Mouse (Mus musculus) embryonic facial prominence, embryonic 11.5 days (tissue): ENCODE results near the gene Timm50. TPM values are rescaled to one million over a fixed set of nuclear protein-coding genes. Genes with fewer than 3 reads are reported as not detected.

Experiments used
- ATAC-seq: fragments of 200-750 bp; cut with Nextera tagmentation; replicated peaks from 2 replicates; pipeline ENCODE4 v1.8.0; 2017; ENCODE audit warnings: low read depth; ENCODE audit not compliant: insufficient number of reproducible peaks, low FRiP score, low TSS enrichment
- DNase-seq: peaks from one replicate; pipeline ENCODE4 v3.0.0-alpha.2; 2015; ENCODE audit warnings: low spot score
- H3K27ac ChIP-seq: fragments of 300-500 bp; sonication (generic); replicated peaks from 2 replicates; pipeline ENCODE4 v1.5.1; 2014; ENCODE audit warnings: mild to moderate bottlenecking, low read depth, low read length, control low read depth
- H3K27me3 ChIP-seq: fragments of 300-500 bp; sonication (generic); 2 replicates; pipeline ENCODE4 v1.6.1; 2014; ENCODE audit warnings: mild to moderate bottlenecking, low read length, moderate library complexity, mixed read lengths; ENCODE audit not compliant: control insufficient read depth, insufficient read depth
- H3K36me3 ChIP-seq: fragments of 300-500 bp; sonication (generic); replicated peaks from 2 replicates; pipeline ENCODE4 v1.6.1; 2014; ENCODE audit warnings: low read depth, mild to moderate bottlenecking, low read length, moderate library complexity, mixed read lengths; ENCODE audit not compliant: control insufficient read depth, insufficient read depth
- H3K4me1 ChIP-seq: fragments of 300-500 bp; sonication (generic); 2 replicates; pipeline ENCODE4 v1.6.1; 2014; ENCODE audit warnings: low read length, mixed read lengths; ENCODE audit not compliant: control insufficient read depth, insufficient read depth
- H3K4me2 ChIP-seq: fragments of 300-500 bp; sonication (generic); 2 replicates; pipeline ENCODE4 v1.6.1; 2014; ENCODE audit warnings: low read depth, mild to moderate bottlenecking, control low read depth, low read length, moderate library complexity
- H3K4me3 ChIP-seq: fragments of 300-500 bp; sonication (generic); 2 replicates; pipeline ENCODE4 v1.5.1; 2014; ENCODE audit warnings: low read depth, low read length, control low read depth
- H3K9ac ChIP-seq: fragments of 300-500 bp; sonication (generic); replicated peaks from 2 replicates; pipeline ENCODE4 v1.6.1; 2014; ENCODE audit warnings: mild to moderate bottlenecking, control low read depth, low read length
- H3K9me3 ChIP-seq: fragments of 300-500 bp; sonication (generic); replicated peaks from 2 replicates; pipeline ENCODE4 v1.6.1; 2016; ENCODE audit warnings: mild to moderate bottlenecking, low read length, inconsistent platforms, mixed read lengths; ENCODE audit not compliant: control insufficient read depth
- WGBS: fragments of 180-500 bp; shearing (Covaris S2); extraction: QIAGEN DNeasy Blood & Tissue Kit; methylation state at CpG from one replicate; pipeline ENCODE4 v1.1.7; 2014; 5-methylcytosine and 5-hydroxymethylcytosine counted together
- polyA plus RNA-seq: library from polyadenylated mRNA; unstranded; fragments of >200 nt; fragmentation: Nextera tagmentation; extraction: Ambion mirVana; gene quantifications from 2 replicates; pipeline ENCODE4 v1.2.1, GENCODE M21; 2014

Gene Timm50
- polyA plus RNA-seq, 1 experiment from 2014 or later = 172 TPM

DNA sequence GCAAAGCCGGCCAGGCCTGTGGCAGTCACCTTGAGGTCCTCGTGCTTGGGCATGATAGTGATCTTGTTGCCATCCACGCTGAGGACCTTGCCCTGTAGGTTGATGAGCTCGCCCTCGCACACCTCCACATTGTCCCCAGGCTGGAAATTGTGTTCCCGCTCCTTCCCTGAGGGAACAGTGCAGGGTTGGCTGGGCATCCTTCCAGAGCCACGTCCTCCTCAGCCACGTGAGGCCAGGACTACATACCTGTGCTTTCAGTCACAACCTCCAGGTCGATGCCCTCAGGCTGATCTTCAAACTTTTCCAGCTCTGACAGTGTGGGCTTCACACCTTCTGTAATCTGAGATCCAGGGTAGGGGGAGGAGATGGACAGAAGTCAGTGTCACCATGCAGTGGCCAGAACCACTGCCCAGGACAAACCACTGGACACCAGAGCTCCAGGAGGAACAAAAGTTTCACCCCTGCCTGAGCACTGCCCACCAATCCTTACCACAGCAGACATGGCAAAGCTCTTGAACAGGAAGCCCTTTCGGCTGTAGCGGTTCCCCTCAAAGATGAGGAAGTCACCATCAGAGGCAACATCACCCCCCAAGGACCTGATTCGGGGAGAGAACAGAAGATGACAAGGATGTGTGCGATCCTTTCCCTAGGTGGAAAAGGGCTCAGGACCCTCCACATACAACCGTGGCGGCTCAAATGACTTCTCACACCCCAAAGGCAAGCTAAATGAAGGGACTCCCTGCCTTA is 10.3 kb upstream of the Timm50 start:
- Histone ChIP-seq H3K27me3 (no peaks in the 10 kb centered on the region), H3K4me3 (no peak overlapping the region), H3K27ac (no peak overlapping the region), H3K4me1 (no peaks in the 10 kb centered on the region), H3K36me3 (peaks cover 45% of the 10 kb centered on the region), H3K9me3 (no peaks in the 10 kb centered on the region), H3K9ac (no peak overlapping the region), H3K4me2 (no peak overlapping the region)
- WGBS = 94% methylated on average over 15 of the region's 15 CpGs
- no peak for DNase-seq
- ATAC-seq = no peak

DNA sequence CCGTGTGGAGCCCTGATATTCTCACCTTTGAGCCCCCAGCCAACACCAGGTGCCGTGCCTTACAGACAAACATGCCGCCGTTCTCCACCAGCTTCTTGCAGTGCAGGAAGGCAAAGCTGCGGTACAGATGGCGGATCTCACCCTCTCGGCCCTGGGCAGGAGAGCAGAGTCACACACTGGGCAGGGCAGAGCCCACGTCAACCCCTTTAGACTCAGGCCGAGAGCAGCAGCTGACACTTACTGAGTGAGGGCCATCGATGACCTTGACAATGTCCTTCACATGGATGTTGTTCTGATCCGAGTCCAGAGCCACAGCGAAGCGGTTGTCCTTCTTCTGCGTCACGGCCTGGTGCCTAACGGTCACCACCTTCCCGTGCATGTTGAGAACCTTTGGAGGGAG is 6.8 kb upstream of the Timm50 start:
- Histone ChIP-seq H3K27ac (no peak overlapping the region), H3K27me3 (no peaks in the 10 kb centered on the region), H3K9me3 (no peaks in the 10 kb centered on the region), H3K36me3 (peaks cover 51% of the 10 kb centered on the region), H3K4me2 (no peak overlapping the region), H3K4me1 (no peaks in the 10 kb centered on the region), H3K9ac (no peak overlapping the region), H3K4me3 (no peak overlapping the region)
- WGBS = 95% methylated on average over 17 of the region's 17 CpGs
- no peak for DNase-seq
- no peak for ATAC-seq

DNA sequence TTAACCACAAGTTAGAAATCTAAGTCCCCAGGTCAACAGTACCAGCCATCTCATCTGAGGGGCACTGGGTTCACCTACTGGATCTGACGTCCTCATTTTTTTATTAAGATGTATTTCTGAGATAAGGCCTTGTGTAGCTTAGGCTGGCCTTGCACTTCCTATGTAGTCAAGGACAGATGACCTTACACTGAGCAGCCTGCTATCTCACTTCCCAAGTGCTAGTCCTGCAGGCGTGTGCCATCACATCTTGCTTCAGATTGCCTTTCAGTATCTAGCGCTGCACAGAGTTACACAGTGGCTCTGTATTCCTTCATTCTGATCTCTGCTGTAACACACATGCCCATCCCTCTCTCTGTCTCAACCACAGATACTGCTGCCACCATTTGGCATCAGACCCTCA is 6.2 kb upstream of the Timm50 start:
- no peak for DNase-seq
- Histone ChIP-seq H3K27ac (no peak overlapping the region), H3K9ac (no peak overlapping the region), H3K36me3 (peaks cover 44% of the 10 kb centered on the region), H3K4me1 (no peaks in the 10 kb centered on the region), H3K4me2 (no peak overlapping the region), H3K4me3 (no peak overlapping the region), H3K27me3 (no peaks in the 10 kb centered on the region), H3K9me3 (no peaks in the 10 kb centered on the region)
- WGBS = 86% methylated on average over 3 of the region's 3 CpGs
- ATAC-seq = no peak

DNA sequence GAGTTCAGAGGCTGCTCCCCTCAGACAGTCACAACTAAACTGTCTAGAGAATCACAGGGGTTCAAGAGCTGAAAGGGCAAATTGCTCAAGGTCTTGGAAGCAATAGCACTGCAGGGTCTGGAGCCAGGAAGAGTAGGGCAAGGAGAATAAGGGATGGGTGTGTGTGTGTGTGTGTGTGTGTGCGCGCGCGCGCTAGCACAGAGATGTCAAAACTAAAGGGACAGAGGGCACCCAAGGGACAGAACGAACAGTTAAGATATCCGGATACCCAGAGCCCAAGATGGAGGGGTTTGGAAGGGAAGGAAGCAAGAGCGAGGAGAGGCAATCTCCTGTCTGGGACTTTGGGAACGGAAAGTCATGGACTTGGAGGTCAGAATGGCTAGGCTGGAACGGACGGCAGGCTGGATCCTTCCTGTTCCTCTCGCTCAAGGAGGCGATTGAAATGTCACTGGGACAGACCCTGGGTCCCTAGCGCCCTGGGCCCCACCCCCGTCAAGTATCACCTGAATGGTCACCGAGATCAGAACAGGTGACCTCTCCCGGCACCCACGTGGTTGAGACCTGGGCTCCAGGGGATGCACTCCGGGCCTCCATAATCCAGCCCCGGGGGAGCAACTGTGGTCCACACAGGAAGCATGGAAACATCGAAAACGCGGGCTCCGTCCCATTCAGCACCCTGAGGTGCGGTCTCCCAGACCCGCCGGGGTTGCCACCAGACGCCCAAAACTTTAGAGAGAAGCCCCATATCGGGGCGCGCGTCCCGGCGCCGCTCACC is 534 bp downstream of the Timm50 start:
- H3K9me3 ChIP-seq = no peaks in the 10 kb centered on the region
- H3K4me2 ChIP-seq = peak overlapping the region; percentile 70
- peak overlapping the region; percentile 84 for H3K4me3 ChIP-seq
- ATAC-seq (peak; percentile 2; the same call in 1 of the 2 replicates), DNase-seq (peak; percentile 28)
- WGBS = 7% methylated on average over 34 of the region's 35 CpGs
- H3K27me3 ChIP-seq = no peaks in the 10 kb centered on the region
- peaks cover 10% of the 10 kb centered on the region for H3K36me3 ChIP-seq
- peaks cover 4% of the 10 kb centered on the region; the same call in 1 of the 2 replicates for H3K4me1 ChIP-seq
- H3K27ac ChIP-seq = no peak overlapping the region
- peak overlapping the region; percentile 90 for H3K9ac ChIP-seq

GRCm38 (mm10) chr7:28309737-28310136 is 2.1 kb downstream of the Timm50 start:
- Histone ChIP-seq H3K4me2 (no peak overlapping the region), H3K27ac (no peak overlapping the region), H3K9me3 (no peaks in the 10 kb centered on the region), H3K27me3 (no peaks in the 10 kb centered on the region), H3K4me1 (peaks cover 4% of the 10 kb centered on the region; the same call in 1 of the 2 replicates), H3K36me3 (peaks cover 9% of the 10 kb centered on the region), H3K4me3 (no peak overlapping the region), H3K9ac (no peak overlapping the region)
- WGBS = 56% methylated on average over 9 of the region's 9 CpGs
- no peak for ATAC-seq
- DNase-seq = no peak

DNA sequence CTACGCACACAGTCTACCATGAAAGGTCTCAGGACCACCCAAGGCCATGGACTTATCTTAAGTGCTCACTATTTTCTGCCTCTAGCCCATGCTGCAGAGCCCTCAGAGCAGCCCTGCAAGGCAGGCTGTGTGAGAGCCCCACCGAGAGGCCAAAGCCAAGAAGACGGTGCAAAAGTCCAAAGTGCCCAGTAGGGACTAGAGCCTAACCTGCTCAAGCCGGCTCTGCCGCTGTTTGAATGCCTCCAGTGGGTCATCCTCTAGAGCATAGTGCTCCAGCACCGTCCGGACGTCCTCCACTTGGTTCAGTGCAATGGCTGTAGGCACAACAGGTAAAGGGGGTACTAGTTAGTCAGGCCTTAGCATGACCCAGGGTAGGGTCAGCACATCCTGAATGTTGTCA is 5.7 kb downstream of the Timm50 start:
- WGBS = 92% methylated on average over 8 of the region's 8 CpGs
- Histone ChIP-seq H3K4me2 (no peak overlapping the region), H3K4me3 (no peak overlapping the region), H3K36me3 (peaks cover 9% of the 10 kb centered on the region), H3K27ac (no peak overlapping the region), H3K4me1 (peaks cover 9% of the 10 kb centered on the region), H3K27me3 (peaks cover 12% of the 10 kb centered on the region), H3K9ac (no peak overlapping the region), H3K9me3 (no peaks in the 10 kb centered on the region)
- DNase-seq = no peak
- ATAC-seq = no peak

GRCm38 (mm10) chr7:28305641-28306040 is 6.2 kb downstream of the Timm50 start:
- 94% methylated on average over 10 of the region's 10 CpGs for WGBS
- Histone ChIP-seq H3K27me3 (peaks cover 15% of the 10 kb centered on the region), H3K4me1 (peaks cover 5% of the 10 kb centered on the region), H3K4me2 (no peak overlapping the region), H3K4me3 (no peak overlapping the region), H3K9me3 (no peaks in the 10 kb centered on the region), H3K36me3 (peaks cover 9% of the 10 kb centered on the region), H3K9ac (no peak overlapping the region), H3K27ac (no peak overlapping the region)
- ATAC-seq (no peak), DNase-seq (no peak)
